Mouse (Mus musculus): ENCODE data around the gene BC017158. TPM values are rescaled to one million over a fixed set of nuclear protein-coding genes. Genes with fewer than 3 reads are reported as not detected.

Gene BC017158
- polyA plus RNA-seq, 1 experiment from 2014 or later, result 32.6 TPM

DNA sequence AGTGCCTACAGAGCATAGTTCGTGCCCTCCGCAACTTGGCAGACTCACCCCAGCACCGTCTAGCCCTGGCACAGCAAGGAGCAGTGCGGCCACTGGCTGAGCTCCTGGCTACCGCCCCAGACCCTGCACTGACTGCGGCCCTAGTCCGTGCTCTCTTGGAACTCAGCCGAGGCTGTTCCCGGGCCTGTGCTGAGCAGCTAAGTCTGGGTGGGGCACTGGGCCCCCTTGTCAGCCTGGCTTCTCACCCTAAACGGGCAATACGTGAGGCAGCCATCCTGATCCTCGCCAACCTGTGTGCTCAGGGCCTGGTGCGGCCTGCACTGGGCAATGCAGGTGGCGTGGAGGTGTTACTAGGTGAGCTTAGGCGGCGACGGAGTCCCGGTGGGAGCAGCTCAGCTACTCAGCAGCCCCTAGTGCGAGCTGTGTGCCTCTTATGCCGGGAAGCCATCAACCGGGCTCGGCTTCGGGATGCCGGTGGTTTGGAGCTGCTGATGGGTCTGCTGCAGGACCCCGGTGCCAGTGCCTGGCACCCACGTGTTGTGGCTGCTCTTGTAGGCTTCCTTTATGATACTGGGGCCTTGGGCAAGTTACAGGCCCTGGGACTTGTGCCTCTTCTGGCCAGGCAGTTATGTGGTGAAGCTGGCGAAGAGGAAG, 57.7 kb downstream of the BC017158 start:
- no peak overlapping the region for H3K4me2 ChIP-seq (replicated peaks; ENCODE audit: low read depth)
- H3K36me3 ChIP-seq (ENCODE audit: control insufficient read depth, insufficient read depth), result peaks cover 48% of the 10 kb centered on the region
- H3K4me1 ChIP-seq (replicated peaks; ENCODE audit: control insufficient read depth, insufficient read depth, low read length), result no peaks in the 10 kb centered on the region
- H3K27ac ChIP-seq (ENCODE audit: low read depth, low read length), result no peak overlapping the region
- H3K4me3 ChIP-seq (ENCODE audit: low read depth, low read length), result no peak overlapping the region
- no peak for TF ChIP-seq CTCF (IDR thresholded peaks at IDR 0.05; ENCODE audit: low read depth)
- WGBS, result 95% methylated on average over 27 of the region's 27 CpGs
- ATAC-seq, result no peak
- H3K9ac ChIP-seq (ENCODE audit: low read depth, low read length), result no peak overlapping the region
- H3K27me3 ChIP-seq (replicated peaks; ENCODE audit: control insufficient read depth, insufficient read depth, low read length), result no peaks in the 10 kb centered on the region
- H3K9me3 ChIP-seq (ENCODE audit: control insufficient read depth), result no peaks in the 10 kb centered on the region

DNA sequence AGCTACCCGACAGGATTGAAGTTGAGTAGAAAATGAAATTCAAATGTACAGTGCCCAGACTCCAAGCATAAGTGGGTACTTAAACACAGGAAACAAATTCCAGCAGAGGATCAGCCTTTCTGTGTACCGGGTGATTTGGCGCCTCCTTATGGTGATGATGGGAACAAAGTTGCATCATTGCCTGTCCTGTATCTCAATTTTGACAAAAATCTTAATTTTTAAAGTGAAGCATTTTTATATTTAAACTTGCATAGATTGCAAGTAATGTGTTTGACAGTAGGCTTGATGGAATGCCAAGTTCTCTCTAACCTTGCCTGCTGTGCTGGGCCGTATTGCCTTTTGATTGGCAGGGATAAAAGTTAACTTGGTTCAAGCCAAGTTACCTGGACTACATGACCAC, 59.0 kb downstream of the BC017158 start:
- 18% methylated on average over 4 of the region's 4 CpGs for WGBS
- ATAC-seq, result no peak
- peak overlapping the region; percentile 76 for H3K4me3 ChIP-seq (ENCODE audit: low read depth, low read length)
- peaks cover 38% of the 10 kb centered on the region for H3K36me3 ChIP-seq (ENCODE audit: control insufficient read depth, insufficient read depth)
- H3K9ac ChIP-seq (ENCODE audit: low read depth, low read length), result no peak overlapping the region
- H3K4me2 ChIP-seq (replicated peaks; ENCODE audit: low read depth), result peak overlapping the region; percentile 81
- H3K27me3 ChIP-seq (replicated peaks; ENCODE audit: control insufficient read depth, insufficient read depth, low read length), result no peaks in the 10 kb centered on the region
- H3K27ac ChIP-seq (ENCODE audit: low read depth, low read length), result peak overlapping the region; percentile 99; the same call in 1 of the 2 replicates
- H3K4me1 ChIP-seq (replicated peaks; ENCODE audit: control insufficient read depth, insufficient read depth, low read length), result no peaks in the 10 kb centered on the region
- no peaks in the 10 kb centered on the region for H3K9me3 ChIP-seq (ENCODE audit: control insufficient read depth)
- TF ChIP-seq CTCF (IDR thresholded peaks at IDR 0.05; ENCODE audit: low read depth), result peak; percentile 79

DNA sequence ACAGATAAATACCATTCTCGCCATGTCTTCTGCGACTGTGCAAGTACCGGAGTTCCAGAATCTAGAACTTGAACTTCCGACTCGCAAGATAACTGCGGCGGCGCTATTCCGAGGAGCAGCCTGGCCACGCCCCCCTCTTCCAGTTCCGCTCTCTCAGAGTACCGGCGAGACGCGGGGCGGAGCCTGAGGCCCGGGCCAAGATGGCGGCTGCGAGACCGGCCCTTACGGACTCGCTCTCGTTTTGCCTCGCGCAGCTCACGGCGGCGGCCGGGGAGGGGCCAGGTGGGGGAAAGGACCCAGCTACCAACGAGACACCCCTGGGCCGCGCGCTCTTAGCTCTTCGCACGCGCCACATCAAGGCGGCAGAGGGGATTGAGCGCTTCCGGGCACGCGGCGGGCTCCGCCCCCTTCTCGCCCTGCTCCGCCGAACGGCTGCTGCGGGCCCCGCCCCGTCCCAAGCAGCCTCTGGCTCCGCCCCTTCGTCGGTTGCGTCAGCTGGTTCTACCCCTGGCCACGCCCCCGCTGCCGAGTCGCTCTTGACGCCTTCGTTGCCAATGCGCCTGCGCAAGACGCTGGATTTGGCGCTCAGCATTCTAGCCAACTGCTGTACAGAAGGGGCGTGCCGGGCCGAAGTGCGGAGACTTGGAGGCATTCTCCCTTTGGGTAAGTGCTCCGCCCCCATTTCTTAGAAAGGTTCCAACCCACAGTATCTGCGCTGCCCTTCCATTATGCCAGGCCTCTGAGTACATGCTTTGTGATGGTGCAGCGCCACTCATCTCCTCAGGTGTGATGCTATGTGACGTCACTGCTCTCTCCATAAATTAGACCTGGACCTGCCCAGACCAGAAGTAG, 59.8 kb downstream of the BC017158 start, which contains the start of gene 9130023H24Rik:
TSS of gene 9130023H24Rik (minus strand) at position 105 of the 852 bp plus-strand sequence.
- Histone ChIP-seq H3K27me3 (replicated peaks; ENCODE audit: control insufficient read depth, insufficient read depth, low read length) (no peaks in the 10 kb centered on the region), H3K9me3 (ENCODE audit: control insufficient read depth) (no peaks in the 10 kb centered on the region), H3K4me2 (replicated peaks; ENCODE audit: low read depth) (peak within 1 kb of the TSS; percentile 81), H3K4me1 (replicated peaks; ENCODE audit: control insufficient read depth, insufficient read depth, low read length) (no peaks in the 10 kb centered on the region), H3K36me3 (ENCODE audit: control insufficient read depth, insufficient read depth) (peaks cover 34% of the 10 kb centered on the region), H3K4me3 (ENCODE audit: low read depth, low read length) (peak within 1 kb of the TSS; percentile 76), H3K27ac (ENCODE audit: low read depth, low read length) (peak within 1 kb of the TSS; percentile 99), H3K9ac (ENCODE audit: low read depth, low read length) (peak within 1 kb of the TSS; percentile 85)
- under 1% methylated on average over 70 of the region's 72 CpGs for WGBS
- TF ChIP-seq CTCF (IDR thresholded peaks at IDR 0.05; ENCODE audit: low read depth), result peak; percentile 60
- peak; percentile 90 for ATAC-seq

DNA sequence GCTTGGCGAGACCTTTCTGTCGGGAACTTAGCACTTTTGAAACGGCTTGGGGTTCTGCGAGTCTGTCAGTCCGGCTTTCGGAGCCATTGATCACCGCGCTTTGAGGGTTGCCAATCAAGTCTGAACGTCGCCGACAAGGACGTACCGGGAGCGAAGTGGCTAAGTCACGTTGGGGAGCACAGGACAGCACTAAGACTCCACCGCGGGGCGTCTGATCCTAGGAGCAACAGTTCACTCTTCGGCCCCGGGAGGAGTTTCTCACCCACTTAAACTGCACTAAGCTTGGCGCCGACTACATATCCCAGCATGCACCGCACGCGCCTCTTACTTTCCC, 60.4 kb downstream of the BC017158 start:
- Histone ChIP-seq H3K4me2 (replicated peaks; ENCODE audit: low read depth) (peak overlapping the region; percentile 81), H3K27ac (ENCODE audit: low read depth, low read length) (peak overlapping the region; percentile 99), H3K4me3 (ENCODE audit: low read depth, low read length) (peak overlapping the region; percentile 76), H3K9me3 (ENCODE audit: control insufficient read depth) (no peaks in the 10 kb centered on the region), H3K9ac (ENCODE audit: low read depth, low read length) (peak overlapping the region; percentile 85), H3K4me1 (replicated peaks; ENCODE audit: control insufficient read depth, insufficient read depth, low read length) (no peaks in the 10 kb centered on the region), H3K36me3 (ENCODE audit: control insufficient read depth, insufficient read depth) (peaks cover 32% of the 10 kb centered on the region), H3K27me3 (replicated peaks; ENCODE audit: control insufficient read depth, insufficient read depth, low read length) (no peaks in the 10 kb centered on the region)
- WGBS, result under 1% methylated on average over 25 of the region's 25 CpGs
- ATAC-seq, result no peak
- no peak for TF ChIP-seq CTCF (IDR thresholded peaks at IDR 0.05; ENCODE audit: low read depth)

DNA sequence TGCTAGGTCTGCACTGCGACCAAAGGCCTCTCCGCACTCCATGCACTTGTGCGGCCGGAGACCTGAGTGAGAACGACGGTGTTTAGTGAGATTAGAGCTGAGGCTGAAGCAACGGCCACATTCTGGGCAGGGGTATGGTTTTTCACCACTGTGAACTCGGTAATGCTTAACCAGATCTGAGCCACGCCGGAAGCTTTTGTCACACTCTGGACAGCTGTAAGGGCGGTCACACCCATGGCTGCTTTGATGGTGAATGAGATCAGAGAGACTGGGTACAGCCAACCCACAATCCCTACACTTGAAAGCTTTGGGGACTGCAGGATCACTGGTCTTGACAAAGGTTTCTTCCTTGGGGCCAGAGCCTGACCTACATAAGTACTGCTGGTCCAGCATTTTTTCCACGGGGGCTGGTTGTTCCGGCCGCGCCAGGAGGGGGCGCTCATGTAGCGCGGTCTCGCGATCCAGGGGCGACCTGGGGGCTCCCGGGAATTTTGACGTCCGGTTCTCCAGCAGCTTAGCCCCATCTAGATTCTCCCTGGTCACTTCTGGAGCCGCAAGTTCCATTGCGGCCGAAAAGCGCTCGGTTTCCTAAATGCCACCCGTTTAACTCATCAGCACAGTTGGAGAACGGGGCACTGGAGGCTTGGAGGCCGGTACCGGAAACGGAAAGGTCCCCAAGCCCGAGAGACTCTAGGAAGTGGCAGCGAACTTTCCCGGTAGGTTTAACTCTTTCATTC, 60.9 kb downstream of the BC017158 start, which contains the start of gene Armc5:
TSS of gene Armc5 (plus strand) at position 487 of the 737 bp plus-strand sequence.
- peak within 1 kb of the TSS; percentile 76 for H3K4me3 ChIP-seq (ENCODE audit: low read depth, low read length)
- peaks cover 26% of the 10 kb centered on the region for H3K36me3 ChIP-seq (ENCODE audit: control insufficient read depth, insufficient read depth)
- 20% methylated on average over 37 of the region's 37 CpGs for WGBS
- H3K4me1 ChIP-seq (replicated peaks; ENCODE audit: control insufficient read depth, insufficient read depth, low read length), result no peaks in the 10 kb centered on the region
- no peaks in the 10 kb centered on the region for H3K27me3 ChIP-seq (replicated peaks; ENCODE audit: control insufficient read depth, insufficient read depth, low read length)
- H3K9ac ChIP-seq (ENCODE audit: low read depth, low read length), result peak within 1 kb of the TSS; percentile 85
- H3K27ac ChIP-seq (ENCODE audit: low read depth, low read length), result peak within 1 kb of the TSS; percentile 99
- peak; percentile 45 for ATAC-seq
- TF ChIP-seq CTCF (IDR thresholded peaks at IDR 0.05; ENCODE audit: low read depth), result peak; percentile 93
- peak within 1 kb of the TSS; percentile 81 for H3K4me2 ChIP-seq (replicated peaks; ENCODE audit: low read depth)
- H3K9me3 ChIP-seq (ENCODE audit: control insufficient read depth), result no peaks in the 10 kb centered on the region

DNA sequence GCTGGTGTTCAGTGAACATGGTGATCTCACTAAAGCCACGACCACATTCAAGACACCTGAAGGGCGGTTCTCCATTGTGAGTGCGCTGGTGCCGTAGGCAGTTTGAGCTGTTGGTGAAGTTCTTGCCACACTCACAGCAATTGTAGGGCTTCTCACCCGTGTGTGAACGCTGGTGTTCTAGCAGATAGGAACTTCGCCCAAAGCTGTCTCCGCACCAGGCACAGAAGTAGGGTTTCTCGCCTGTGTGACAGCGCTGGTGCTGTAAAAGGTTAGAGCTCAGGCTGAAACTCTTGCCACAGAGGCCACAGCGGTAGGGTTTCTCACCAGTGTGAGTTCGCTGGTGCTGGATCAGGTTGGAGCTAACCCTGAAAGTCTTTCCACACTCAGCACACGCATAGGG, 61.5 kb downstream of the BC017158 start:
- Histone ChIP-seq H3K9me3 (ENCODE audit: control insufficient read depth) (no peaks in the 10 kb centered on the region), H3K36me3 (ENCODE audit: control insufficient read depth, insufficient read depth) (peaks cover 20% of the 10 kb centered on the region), H3K27me3 (replicated peaks; ENCODE audit: control insufficient read depth, insufficient read depth, low read length) (no peaks in the 10 kb centered on the region), H3K4me1 (replicated peaks; ENCODE audit: control insufficient read depth, insufficient read depth, low read length) (no peaks in the 10 kb centered on the region), H3K4me3 (ENCODE audit: low read depth, low read length) (no peak overlapping the region), H3K27ac (ENCODE audit: low read depth, low read length) (0 out of 2 replicates have a peak overlapping the region, but pooled peaks have one; percentile 99), H3K4me2 (replicated peaks; ENCODE audit: low read depth) (peak overlapping the region; percentile 81), H3K9ac (ENCODE audit: low read depth, low read length) (no peak overlapping the region)
- ATAC-seq, result no peak
- TF ChIP-seq CTCF (IDR thresholded peaks at IDR 0.05; ENCODE audit: low read depth), result no peak
- 92% methylated on average over 13 of the region's 13 CpGs for WGBS

Data from intestine, postnatal 0 days (tissue).